Mouse (Mus musculus): ENCODE data around the gene Rps24. TPM values are rescaled to one million over a fixed set of nuclear protein-coding genes. Genes with fewer than 3 reads are reported as not detected.

Rps24 gene
- 348 and 571 TPM in 2 replicates for polyA plus RNA-seq (2012; rRNA removed)

DNA sequence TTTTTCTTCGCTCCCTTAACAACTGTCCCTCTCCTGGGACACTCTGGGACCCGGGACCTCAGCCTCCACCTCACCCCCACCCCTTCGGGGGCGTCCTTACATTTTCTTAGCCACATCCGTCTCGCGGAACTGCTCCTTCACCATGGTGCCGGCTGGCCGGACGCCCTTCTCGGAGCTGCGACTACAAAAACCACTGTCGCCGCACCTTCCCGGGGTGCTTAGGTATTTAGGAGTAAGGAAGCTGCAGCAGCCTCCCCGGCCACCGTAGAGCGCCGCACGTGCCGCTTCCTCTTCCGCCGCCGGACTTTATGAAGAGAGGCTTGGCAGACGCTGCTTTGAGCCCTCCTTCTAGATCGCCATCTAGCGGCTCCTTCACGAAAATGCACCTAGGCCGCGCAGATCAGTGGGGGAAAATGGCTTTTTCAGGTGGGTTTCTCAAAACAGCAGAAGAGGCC is at the start of gene Rps24, which contains the start of gene Polr3a:
Rps24 (plus strand) TSS at position 353 of the 455 bp plus-strand sequence.
Polr3a (minus strand) TSS at position 286 of the 455 bp plus-strand sequence.

Other genes with a start within 250 kb of the Rps24 start
- 74.0 and 85.5 TPM in 2 replicates for gene Dlg5, start 241.2 kb upstream of the Rps24 start, polyA plus RNA-seq (2012; rRNA removed)
- gene E330034G19Rik, start 193.9 kb upstream of the Rps24 start, polyA plus RNA-seq (2012; rRNA removed), result 4.9 and 6.2 TPM in 2 replicates
- gene Polr3a, start 67 bp upstream of the Rps24 start, polyA plus RNA-seq (2012; rRNA removed), result 7.8 and 9.2 TPM in 2 replicates